Mouse (Mus musculus) limb, embryonic 10.5 days (tissue): ENCODE data around the gene Grcc10. TPM values are rescaled to one million over a fixed set of nuclear protein-coding genes. Genes with fewer than 3 reads are reported as not detected.

Source experiments
- DNase-seq: peaks from one replicate; pipeline ENCODE4 v3.0.0-alpha.2; 2017; ENCODE audit warnings: low spot score
- H3K27ac ChIP-seq: fragments of 300-500 bp; sonication (generic); 2 replicates; pipeline ENCODE4 v1.5.1; 2016; ENCODE audit warnings: mild to moderate bottlenecking
- H3K27me3 ChIP-seq: fragments of 300-500 bp; sonication (generic); 2 replicates; pipeline ENCODE4 v1.6.1; 2016; ENCODE audit warnings: low read depth, mild to moderate bottlenecking; ENCODE audit not compliant: poor library complexity, severe bottlenecking
- H3K36me3 ChIP-seq: fragments of 300-500 bp; sonication (generic); 2 replicates; pipeline ENCODE4 v1.6.1; 2016; ENCODE audit warnings: mild to moderate bottlenecking, moderate library complexity
- H3K4me1 ChIP-seq: fragments of 300-500 bp; sonication (generic); 2 replicates; pipeline ENCODE4 v1.6.1; 2016
- H3K4me3 ChIP-seq: fragments of 300-500 bp; sonication (generic); 2 replicates; pipeline ENCODE4 v1.5.1; 2016; ENCODE audit warnings: mild to moderate bottlenecking, moderate library complexity
- H3K9me3 ChIP-seq: fragments of 300-500 bp; sonication (generic); replicated peaks from 2 replicates; pipeline ENCODE4 v1.6.1; 2016; ENCODE audit warnings: mild to moderate bottlenecking
- WGBS: fragments of 180-500 bp; shearing (Covaris S2); methylation state at CpG from one replicate; pipeline ENCODE4 v1.1.7; 2016; 5-methylcytosine and 5-hydroxymethylcytosine counted together
- polyA plus RNA-seq: library from polyadenylated mRNA; unstranded; fragments of >200 nt; fragmentation: Nextera tagmentation; extraction: Ambion mirVana; gene quantifications from 2 replicates; pipeline ENCODE4 v1.2.1, GENCODE M21; 2016

The Grcc10 gene
- polyA plus RNA-seq = 384 and 460 TPM in 2 replicates

GRCm38 (mm10) chr6:124740888-124741761 is at the start of gene Grcc10:
Gene Grcc10, minus strand, starts transcription at chr6:124741374.
- H3K4me3 ChIP-seq = peak within 1 kb of the TSS; percentile 66
- no peaks in the 10 kb centered on the region for H3K9me3 ChIP-seq
- peak within 1 kb of the TSS; percentile 98 for H3K27ac ChIP-seq
- peaks cover 52% of the 10 kb centered on the region for H3K4me1 ChIP-seq
- H3K36me3 ChIP-seq = peaks cover 41% of the 10 kb centered on the region
- no peaks in the 10 kb centered on the region for H3K27me3 ChIP-seq
- DNase-seq = peak; percentile 93
- WGBS = under 1% methylated on average over 41 of the region's 41 CpGs

GRCm38 (mm10) chr6:124790121-124790520 is 48.9 kb upstream of the Grcc10 start:
- Histone ChIP-seq H3K4me1 (no peaks in the 10 kb centered on the region), H3K36me3 (peaks cover 4% of the 10 kb centered on the region; the same call in 1 of the 2 replicates), H3K9me3 (no peaks in the 10 kb centered on the region), H3K27ac (no peak overlapping the region), H3K4me3 (no peak overlapping the region), H3K27me3 (no peaks in the 10 kb centered on the region)
- no peak for DNase-seq
- WGBS = 78% methylated on average over 4 of the region's 4 CpGs

GRCm38 (mm10) chr6:124789519-124789918 is 48.3 kb upstream of the Grcc10 start:
- Histone ChIP-seq H3K27me3 (no peaks in the 10 kb centered on the region), H3K36me3 (peaks cover 4% of the 10 kb centered on the region; the same call in 1 of the 2 replicates), H3K4me1 (no peaks in the 10 kb centered on the region), H3K4me3 (no peak overlapping the region), H3K9me3 (no peaks in the 10 kb centered on the region), H3K27ac (no peak overlapping the region)
- no peak for DNase-seq
- 88% methylated on average over 4 of the region's 4 CpGs for WGBS

GRCm38 (mm10) chr6:124787722-124788121 is 46.5 kb upstream of the Grcc10 start:
- WGBS = 78% methylated on average over 10 of the region's 10 CpGs
- H3K4me3 ChIP-seq = no peak overlapping the region
- H3K9me3 ChIP-seq = no peaks in the 10 kb centered on the region
- peaks cover 2% of the 10 kb centered on the region for H3K4me1 ChIP-seq
- H3K27ac ChIP-seq = no peak overlapping the region
- no peak for DNase-seq
- H3K27me3 ChIP-seq = no peaks in the 10 kb centered on the region
- peaks cover 3% of the 10 kb centered on the region; the same call in 1 of the 2 replicates for H3K36me3 ChIP-seq

- Histone ChIP-seq H3K9me3 (no peaks in the 10 kb centered on the region), H3K4me1 (peaks cover 7% of the 10 kb centered on the region), H3K27me3 (no peaks in the 10 kb centered on the region), H3K36me3 (no peaks in the 10 kb centered on the region), H3K27ac (no peak overlapping the region), H3K4me3 (no peak overlapping the region)
- no peak for DNase-seq
- WGBS = 63% methylated on average over 8 of the region's 8 CpGs
Observed at GRCm38 (mm10) chr6:124786756-124787420, 45.7 kb upstream of the Grcc10 start.

GRCm38 (mm10) chr6:124782436-124782835 is 41.3 kb upstream of the Grcc10 start:
- Histone ChIP-seq H3K4me1 (peaks cover 18% of the 10 kb centered on the region), H3K27me3 (peaks cover 21% of the 10 kb centered on the region), H3K36me3 (no peaks in the 10 kb centered on the region), H3K4me3 (peak overlapping the region; percentile 26), H3K9me3 (no peaks in the 10 kb centered on the region), H3K27ac (peak overlapping the region; percentile 73)
- DNase-seq = peak; percentile 75
- WGBS = 19% methylated on average over 6 of the region's 6 CpGs

- H3K4me1 ChIP-seq = peaks cover 18% of the 10 kb centered on the region
- peaks cover 23% of the 10 kb centered on the region for H3K27me3 ChIP-seq
- H3K27ac ChIP-seq = no peak overlapping the region
- DNase-seq = no peak
- H3K36me3 ChIP-seq = no peaks in the 10 kb centered on the region
- H3K9me3 ChIP-seq = no peaks in the 10 kb centered on the region
- WGBS = 91% methylated on average over 7 of the region's 7 CpGs
- no peak overlapping the region for H3K4me3 ChIP-seq
Observed at GRCm38 (mm10) chr6:124780917-124781316, 39.7 kb upstream of the Grcc10 start.

GRCm38 (mm10) chr6:124779984-124780416 is 38.8 kb upstream of the Grcc10 start:
- H3K9me3 ChIP-seq = no peaks in the 10 kb centered on the region
- peak; percentile 59 for DNase-seq
- H3K36me3 ChIP-seq = no peaks in the 10 kb centered on the region
- 4% methylated on average over 10 of the region's 10 CpGs for WGBS
- peaks cover 23% of the 10 kb centered on the region for H3K27me3 ChIP-seq
- peak overlapping the region; percentile 50 for H3K27ac ChIP-seq
- peaks cover 18% of the 10 kb centered on the region for H3K4me1 ChIP-seq
- H3K4me3 ChIP-seq = peak overlapping the region; percentile 51

- WGBS = 4% methylated on average over 23 of the region's 23 CpGs
- Histone ChIP-seq H3K36me3 (no peaks in the 10 kb centered on the region), H3K27me3 (peaks cover 23% of the 10 kb centered on the region), H3K9me3 (no peaks in the 10 kb centered on the region), H3K4me1 (peaks cover 18% of the 10 kb centered on the region), H3K27ac (peak within 1 kb of the TSS; percentile 50), H3K4me3 (peak within 1 kb of the TSS; percentile 51)
- DNase-seq = peak; percentile 67
Observed at GRCm38 (mm10) chr6:124779222-124779983, 38.2 kb upstream of the Grcc10 start, which contains the start of gene Lrrc23. Gene Lrrc23, minus strand, starts transcription at chr6:124779727.

GRCm38 (mm10) chr6:124770511-124770910 is 29.3 kb upstream of the Grcc10 start:
- no peak overlapping the region for H3K27ac ChIP-seq
- DNase-seq = no peak
- peaks cover 69% of the 10 kb centered on the region for H3K27me3 ChIP-seq
- no peak overlapping the region for H3K4me3 ChIP-seq
- H3K4me1 ChIP-seq = peaks cover 27% of the 10 kb centered on the region
- no peaks in the 10 kb centered on the region for H3K9me3 ChIP-seq
- no peaks in the 10 kb centered on the region for H3K36me3 ChIP-seq
- WGBS = 83% methylated on average over 15 of the region's 15 CpGs

GRCm38 (mm10) chr6:124770013-124770412 is 28.8 kb upstream of the Grcc10 start:
- Histone ChIP-seq H3K9me3 (no peaks in the 10 kb centered on the region), H3K4me1 (peaks cover 27% of the 10 kb centered on the region), H3K27me3 (peaks cover 69% of the 10 kb centered on the region), H3K4me3 (peak overlapping the region; percentile 65), H3K36me3 (no peaks in the 10 kb centered on the region), H3K27ac (peak overlapping the region; percentile 76; the same call in 1 of the 2 replicates)
- DNase-seq = no peak
- WGBS = 54% methylated on average over 7 of the region's 7 CpGs

- Histone ChIP-seq H3K4me1 (peaks cover 27% of the 10 kb centered on the region), H3K4me3 (peak within 1 kb of the TSS; percentile 65), H3K27me3 (peaks cover 69% of the 10 kb centered on the region), H3K27ac (peak within 1 kb of the TSS; percentile 76), H3K9me3 (no peaks in the 10 kb centered on the region), H3K36me3 (no peaks in the 10 kb centered on the region)
- DNase-seq = peak; percentile 75
- 1% methylated on average over 54 of the region's 54 CpGs for WGBS
Observed at GRCm38 (mm10) chr6:124769101-124769765, 28.1 kb upstream of the Grcc10 start, which contains the start of gene Eno2. Gene Eno2, minus strand, starts transcription at chr6:124769673.
